Mouse (Mus musculus) T-helper 2 cell (primary cell): ENCODE data around the gene Alk.
"Not testable (repeated sequence)": the region's sequence is repeated elsewhere in the genome, so short reads cannot be mapped to it uniquely, and the experiment has no call there.

Source experiments
- in situ Hi-C: fragments of 300-600 bp; cut with MboI, MseI; formaldehyde crosslinking; loops from one replicate; pipeline ENCODE4 v1.15.1; 2025; ENCODE audit warnings: high pct_unique_total_duplicates

Gene Alk

GRCm38 (mm10) chr17:72528481-72528880 lies 75.9 kb downstream of the Alk start:
- in situ Hi-C loops: no loop called here

GRCm38 (mm10) chr17:72527481-72527880 lies 76.9 kb downstream of the Alk start:
- in situ Hi-C loops: no loop called here

- in situ Hi-C loops: no loop called here
Measured at GRCm38 (mm10) chr17:72526356-72526755, 78.1 kb downstream of the Alk start.

- in situ Hi-C loops: no loop called here
Measured at GRCm38 (mm10) chr17:72524839-72525238, 79.6 kb downstream of the Alk start.

- in situ Hi-C loops: no loop called here
Measured at GRCm38 (mm10) chr17:72523006-72523405, 81.4 kb downstream of the Alk start.

GRCm38 (mm10) chr17:72522381-72522780 lies 82.0 kb downstream of the Alk start:
- in situ Hi-C loops: no loop called here

GRCm38 (mm10) chr17:72521353-72521752 lies 83.1 kb downstream of the Alk start:
- in situ Hi-C loops: no loop called here

- in situ Hi-C loops: no loop called here
Measured at GRCm38 (mm10) chr17:72510746-72511145, 93.7 kb downstream of the Alk start.

GRCm38 (mm10) chr17:72508678-72509394 lies 95.6 kb downstream of the Alk start:
- in situ Hi-C loops: no loop called here

- in situ Hi-C loops: no loop called here
Measured at GRCm38 (mm10) chr17:72505213-72505612, 99.2 kb downstream of the Alk start.

- in situ Hi-C loops: no loop called here
Measured at GRCm38 (mm10) chr17:72504581-72504980, 99.8 kb downstream of the Alk start.

GRCm38 (mm10) chr17:72495395-72495794 lies 109.0 kb downstream of the Alk start:
- in situ Hi-C loops: no loop called here

GRCm38 (mm10) chr17:72485623-72486022 lies 118.8 kb downstream of the Alk start:
- in situ Hi-C loops: no loop called here

GRCm38 (mm10) chr17:72479260-72479659 lies 125.2 kb downstream of the Alk start:
- in situ Hi-C loops: not testable (repeated sequence)

GRCm38 (mm10) chr17:72477889-72478405 lies 126.5 kb downstream of the Alk start:
- in situ Hi-C loops: no loop called here

- in situ Hi-C loops: no loop called here
Measured at GRCm38 (mm10) chr17:72476956-72477355, 127.5 kb downstream of the Alk start.

GRCm38 (mm10) chr17:72474166-72474565 lies 130.3 kb downstream of the Alk start:
- in situ Hi-C loops: no loop called here

GRCm38 (mm10) chr17:72448477-72448876 lies 155.9 kb downstream of the Alk start:
- in situ Hi-C loops: no loop called here

- in situ Hi-C loops: no loop called here
Measured at GRCm38 (mm10) chr17:72445204-72446177, 158.9 kb downstream of the Alk start.

- in situ Hi-C loops: no loop called here
Measured at GRCm38 (mm10) chr17:72417451-72417850, 187.0 kb downstream of the Alk start.

GRCm38 (mm10) chr17:72414676-72415075 lies 189.8 kb downstream of the Alk start:
- in situ Hi-C loops: loop anchor here (5.0 kb wide), 1 partner anchor 53 kb away; no protein-coding TSS in a partner anchor

GRCm38 (mm10) chr17:72404813-72405212 lies 199.6 kb downstream of the Alk start:
- in situ Hi-C loops: no loop called here
